Mouse (Mus musculus): ENCODE data around the gene Krt36. TPM values are rescaled to one million over a fixed set of nuclear protein-coding genes. Genes with fewer than 3 reads are reported as not detected.

Gene Krt36
- polyA plus RNA-seq (2014; fragmentation: Nextera tagmentation; extraction: Ambion mirVana) = not detected in 2 replicates

DNA sequence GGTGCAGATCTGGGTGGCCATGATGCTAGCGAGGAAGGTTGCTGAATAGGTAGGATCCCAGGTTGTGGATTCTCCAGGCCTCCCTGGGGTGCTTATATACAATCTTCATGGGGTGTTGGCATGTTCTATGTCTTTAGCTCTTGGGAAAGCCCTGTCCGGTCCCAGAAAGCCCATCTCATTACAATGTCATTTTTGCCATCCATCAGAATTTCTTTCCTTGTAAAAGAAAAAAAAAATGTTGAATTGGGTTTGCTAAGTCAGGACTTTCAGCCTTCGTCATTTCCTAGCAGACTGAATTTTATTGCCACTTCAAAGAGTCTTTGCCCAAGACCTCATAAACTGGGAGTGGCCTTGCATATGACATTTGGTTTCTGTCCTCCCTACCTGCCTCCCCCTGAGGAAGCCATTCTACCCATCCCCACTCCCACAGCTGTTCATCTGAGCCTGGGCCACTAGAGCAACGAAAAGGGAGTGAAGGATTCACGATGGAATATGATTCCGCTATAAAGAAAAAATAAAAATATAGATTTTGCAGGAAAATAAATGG is at the start of gene Krt36:
Gene Krt36 (minus strand): TSS at position 51 of the 547 bp plus-strand sequence.
- H3K4me2 ChIP-seq (replicated peaks; ENCODE audit: low read depth, low read length) = no peak within 1 kb of the TSS
- DNase-seq (ENCODE audit: low spot score) (no peak), ATAC-seq (ENCODE audit: low FRiP score) (no peak)
- no peaks in the 10 kb centered on the region for H3K9me3 ChIP-seq (ENCODE audit: control insufficient read depth, low read length)
- H3K4me3 ChIP-seq (ENCODE audit: low read depth, low read length) = no peak within 1 kb of the TSS
- H3K36me3 ChIP-seq (ENCODE audit: control insufficient read depth, insufficient read depth, low read length) = no peaks in the 10 kb centered on the region
- 91% methylated on average over 6 of the region's 6 CpGs for WGBS
- no peaks in the 10 kb centered on the region for H3K27me3 ChIP-seq (ENCODE audit: control insufficient read depth, insufficient read depth, low read length)
- H3K4me1 ChIP-seq (replicated peaks; ENCODE audit: control insufficient read depth, insufficient read depth, low read length) = no peaks in the 10 kb centered on the region
- no peak within 1 kb of the TSS for H3K27ac ChIP-seq (ENCODE audit: low read depth, low read length)
- no peak within 1 kb of the TSS for H3K9ac ChIP-seq (ENCODE audit: low read depth, low read length)

DNA sequence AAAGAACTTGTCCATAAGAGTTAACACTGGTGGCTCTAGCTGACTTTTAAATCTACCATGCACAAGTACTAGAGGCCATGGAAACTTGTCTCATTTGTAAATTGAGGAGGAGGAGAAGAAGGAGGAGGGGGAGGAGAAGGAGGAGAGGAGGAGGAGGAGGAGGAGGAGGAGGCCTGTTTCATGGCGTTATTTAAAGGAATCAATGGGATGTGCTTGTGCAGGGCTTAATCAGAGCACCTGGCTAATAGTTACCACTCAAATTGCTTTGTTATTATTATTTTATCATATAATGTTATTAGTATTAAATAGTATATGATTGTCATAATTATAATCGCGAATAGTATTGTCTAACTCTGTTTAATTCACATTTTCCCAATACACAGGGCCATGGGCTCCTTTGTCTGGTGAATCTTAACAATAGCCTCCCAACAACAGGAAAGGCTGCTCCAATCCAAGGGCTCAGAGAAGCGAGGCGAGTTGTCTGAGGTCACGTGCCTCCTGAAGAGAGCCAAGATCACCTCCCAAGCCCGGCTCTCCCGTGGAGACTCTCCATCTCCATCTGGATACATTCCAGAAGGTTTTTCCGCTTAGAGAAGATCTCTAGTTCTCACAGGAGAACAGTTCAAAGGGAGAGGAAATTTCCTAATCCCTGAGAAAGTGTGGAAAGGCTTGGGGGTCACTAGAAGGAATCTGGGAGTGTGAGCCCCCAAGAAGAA is 43.3 kb upstream of the Krt36 start, which contains the start of gene Krt19:
Gene Krt19 (minus strand): TSS at position 51 of the 716 bp plus-strand sequence.
- H3K4me2 ChIP-seq (replicated peaks; ENCODE audit: low read depth, low read length) = no peak within 1 kb of the TSS
- DNase-seq (ENCODE audit: low spot score) (no peak), ATAC-seq (ENCODE audit: low FRiP score) (no peak)
- no peak within 1 kb of the TSS for H3K4me3 ChIP-seq (ENCODE audit: low read depth, low read length)
- no peaks in the 10 kb centered on the region for H3K9me3 ChIP-seq (ENCODE audit: control insufficient read depth, low read length)
- no peaks in the 10 kb centered on the region for H3K36me3 ChIP-seq (ENCODE audit: control insufficient read depth, insufficient read depth, low read length)
- no peak within 1 kb of the TSS for H3K9ac ChIP-seq (ENCODE audit: low read depth, low read length)
- H3K4me1 ChIP-seq (replicated peaks; ENCODE audit: control insufficient read depth, insufficient read depth, low read length) = 0 out of 2 replicates have a peak, but pooled peaks cover 4% of the 10 kb centered on the region
- no peak within 1 kb of the TSS for H3K27ac ChIP-seq (ENCODE audit: low read depth, low read length)
- peaks cover 23% of the 10 kb centered on the region for H3K27me3 ChIP-seq (ENCODE audit: control insufficient read depth, insufficient read depth, low read length)
- WGBS = 45% methylated on average over 9 of the region's 9 CpGs

GRCm38 (mm10) chr11:100147566-100148353 is 42.3 kb upstream of the Krt36 start:
- no peak overlapping the region for H3K4me3 ChIP-seq (ENCODE audit: low read depth, low read length)
- 0 out of 2 replicates have a peak, but pooled peaks cover 4% of the 10 kb centered on the region for H3K4me1 ChIP-seq (replicated peaks; ENCODE audit: control insufficient read depth, insufficient read depth, low read length)
- no peak for ATAC-seq (ENCODE audit: low FRiP score)
- H3K27me3 ChIP-seq (ENCODE audit: control insufficient read depth, insufficient read depth, low read length) = peaks cover 23% of the 10 kb centered on the region
- H3K4me2 ChIP-seq (replicated peaks; ENCODE audit: low read depth, low read length) = no peak overlapping the region
- 71% methylated on average over 5 of the region's 5 CpGs for WGBS
- H3K27ac ChIP-seq (ENCODE audit: low read depth, low read length) = no peak overlapping the region
- H3K36me3 ChIP-seq (ENCODE audit: control insufficient read depth, insufficient read depth, low read length) = no peaks in the 10 kb centered on the region
- H3K9ac ChIP-seq (ENCODE audit: low read depth, low read length) = no peak overlapping the region
- H3K9me3 ChIP-seq (ENCODE audit: control insufficient read depth, low read length) = no peaks in the 10 kb centered on the region
- no peak for DNase-seq (ENCODE audit: low spot score)

- Histone ChIP-seq H3K27me3 (ENCODE audit: control insufficient read depth, insufficient read depth, low read length) (peaks cover 23% of the 10 kb centered on the region), H3K4me1 (replicated peaks; ENCODE audit: control insufficient read depth, insufficient read depth, low read length) (0 out of 2 replicates have a peak, but pooled peaks cover 4% of the 10 kb centered on the region), H3K27ac (ENCODE audit: low read depth, low read length) (no peak overlapping the region), H3K4me3 (ENCODE audit: low read depth, low read length) (peak overlapping the region; percentile 17), H3K9me3 (ENCODE audit: control insufficient read depth, low read length) (no peaks in the 10 kb centered on the region), H3K9ac (ENCODE audit: low read depth, low read length) (0 out of 2 replicates have a peak overlapping the region, but pooled peaks have one; percentile 23), H3K4me2 (replicated peaks; ENCODE audit: low read depth, low read length) (peak overlapping the region; percentile 42), H3K36me3 (ENCODE audit: control insufficient read depth, insufficient read depth, low read length) (no peaks in the 10 kb centered on the region)
- ATAC-seq (ENCODE audit: low FRiP score) = no peak
- WGBS = 5% methylated on average over 13 of the region's 13 CpGs
- DNase-seq (ENCODE audit: low spot score) = no peak
Observed at GRCm38 (mm10) chr11:100145858-100146560, 40.6 kb upstream of the Krt36 start.

DNA sequence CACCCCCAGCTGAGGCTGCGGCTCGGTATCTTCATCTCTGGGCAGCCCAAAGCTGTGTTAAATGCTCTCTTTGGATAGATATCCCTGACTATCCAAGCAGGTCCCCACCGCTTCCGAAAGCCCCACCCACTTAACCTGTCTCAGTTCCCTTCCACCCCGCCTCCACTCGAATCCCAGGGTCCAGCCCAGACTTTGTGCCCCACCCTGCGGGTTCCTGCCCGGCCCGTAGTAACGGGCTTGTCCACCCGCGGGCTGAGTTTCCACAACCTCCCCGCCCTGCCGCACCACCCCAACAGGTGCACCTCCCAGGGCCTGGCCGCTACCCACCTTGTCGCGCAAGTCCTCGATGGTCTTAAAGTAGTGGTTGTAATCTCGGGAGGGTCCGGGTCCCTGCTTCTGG is 39.7 kb upstream of the Krt36 start:
- Histone ChIP-seq H3K9ac (ENCODE audit: low read depth, low read length) (no peak overlapping the region), H3K9me3 (ENCODE audit: control insufficient read depth, low read length) (no peaks in the 10 kb centered on the region), H3K4me3 (ENCODE audit: low read depth, low read length) (peak overlapping the region; percentile 17), H3K27ac (ENCODE audit: low read depth, low read length) (no peak overlapping the region), H3K27me3 (ENCODE audit: control insufficient read depth, insufficient read depth, low read length) (peaks cover 23% of the 10 kb centered on the region), H3K4me1 (replicated peaks; ENCODE audit: control insufficient read depth, insufficient read depth, low read length) (0 out of 2 replicates have a peak, but pooled peaks cover 4% of the 10 kb centered on the region), H3K36me3 (ENCODE audit: control insufficient read depth, insufficient read depth, low read length) (no peaks in the 10 kb centered on the region), H3K4me2 (replicated peaks; ENCODE audit: low read depth, low read length) (peak overlapping the region; percentile 42)
- no peak for ATAC-seq (ENCODE audit: low FRiP score)
- WGBS = 4% methylated on average over 20 of the region's 20 CpGs
- no peak for DNase-seq (ENCODE audit: low spot score)

DNA sequence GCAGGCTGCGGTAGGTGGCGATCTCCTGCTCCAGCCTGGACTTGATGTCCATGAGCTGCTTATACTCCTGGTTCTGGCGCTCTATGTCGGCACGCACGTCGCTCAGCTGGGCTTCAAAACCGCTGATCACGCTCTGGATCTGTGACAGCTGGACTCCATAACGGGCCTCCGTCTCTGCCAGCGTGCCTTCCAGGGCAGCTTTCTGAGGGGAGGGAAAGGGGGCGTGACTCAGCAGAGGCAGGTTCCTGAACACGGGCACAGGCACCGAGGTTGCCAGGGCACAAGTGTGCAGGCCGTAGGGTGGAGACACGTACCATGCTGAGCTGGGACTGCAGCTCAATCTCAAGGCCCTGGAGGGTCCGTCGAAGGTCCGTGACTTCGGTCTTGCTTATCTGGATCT is 35.5 kb upstream of the Krt36 start:
- H3K27me3 ChIP-seq (ENCODE audit: control insufficient read depth, insufficient read depth, low read length) = peaks cover 17% of the 10 kb centered on the region
- 0 out of 2 replicates have a peak, but pooled peaks cover 4% of the 10 kb centered on the region for H3K4me1 ChIP-seq (replicated peaks; ENCODE audit: control insufficient read depth, insufficient read depth, low read length)
- DNase-seq (ENCODE audit: low spot score) (no peak), ATAC-seq (ENCODE audit: low FRiP score) (no peak)
- WGBS = 81% methylated on average over 21 of the region's 21 CpGs
- no peak overlapping the region for H3K4me3 ChIP-seq (ENCODE audit: low read depth, low read length)
- no peaks in the 10 kb centered on the region for H3K36me3 ChIP-seq (ENCODE audit: control insufficient read depth, insufficient read depth, low read length)
- H3K4me2 ChIP-seq (replicated peaks; ENCODE audit: low read depth, low read length) = no peak overlapping the region
- no peaks in the 10 kb centered on the region for H3K9me3 ChIP-seq (ENCODE audit: control insufficient read depth, low read length)
- H3K9ac ChIP-seq (ENCODE audit: low read depth, low read length) = no peak overlapping the region
- no peak overlapping the region for H3K27ac ChIP-seq (ENCODE audit: low read depth, low read length)

GRCm38 (mm10) chr11:100139391-100139790 is 34.0 kb upstream of the Krt36 start:
- Histone ChIP-seq H3K9me3 (ENCODE audit: control insufficient read depth, low read length) (no peaks in the 10 kb centered on the region), H3K4me3 (ENCODE audit: low read depth, low read length) (no peak overlapping the region), H3K36me3 (ENCODE audit: control insufficient read depth, insufficient read depth, low read length) (no peaks in the 10 kb centered on the region), H3K4me1 (replicated peaks; ENCODE audit: control insufficient read depth, insufficient read depth, low read length) (no peaks in the 10 kb centered on the region), H3K27ac (ENCODE audit: low read depth, low read length) (no peak overlapping the region), H3K9ac (ENCODE audit: low read depth, low read length) (no peak overlapping the region), H3K4me2 (replicated peaks; ENCODE audit: low read depth, low read length) (no peak overlapping the region), H3K27me3 (ENCODE audit: control insufficient read depth, insufficient read depth, low read length) (peaks cover 3% of the 10 kb centered on the region)
- no peak for ATAC-seq (ENCODE audit: low FRiP score)
- WGBS = 69% methylated on average over 2 of the region's 2 CpGs
- no peak for DNase-seq (ENCODE audit: low spot score)

GRCm38 (mm10) chr11:100138809-100139208 is 33.4 kb upstream of the Krt36 start:
- 56% methylated on average over 7 of the region's 7 CpGs for WGBS
- DNase-seq (ENCODE audit: low spot score) = no peak
- Histone ChIP-seq H3K36me3 (ENCODE audit: control insufficient read depth, insufficient read depth, low read length) (no peaks in the 10 kb centered on the region), H3K9ac (ENCODE audit: low read depth, low read length) (no peak overlapping the region), H3K27me3 (ENCODE audit: control insufficient read depth, insufficient read depth, low read length) (no peaks in the 10 kb centered on the region), H3K27ac (ENCODE audit: low read depth, low read length) (no peak overlapping the region), H3K4me1 (replicated peaks; ENCODE audit: control insufficient read depth, insufficient read depth, low read length) (no peaks in the 10 kb centered on the region), H3K4me2 (replicated peaks; ENCODE audit: low read depth, low read length) (no peak overlapping the region), H3K9me3 (ENCODE audit: control insufficient read depth, low read length) (no peaks in the 10 kb centered on the region), H3K4me3 (ENCODE audit: low read depth, low read length) (no peak overlapping the region)
- ATAC-seq (ENCODE audit: low FRiP score) = no peak
